Mouse (Mus musculus): ENCODE results near the gene Etfa. TPM values are rescaled to one million over a fixed set of nuclear protein-coding genes. Genes with fewer than 3 reads are reported as not detected.

The Etfa gene
- polyA plus RNA-seq, 1 experiment from 2014 or later = 175 TPM

GRCm38 (mm10) chr9:55535907-55536306, 23.9 kb upstream of the Etfa start:
- 16% methylated on average over 3 of the region's 3 CpGs for WGBS
- no peaks in the 10 kb centered on the region for H3K4me1 ChIP-seq (ENCODE audit: insufficient read depth, low read depth, low read length)
- no peaks in the 10 kb centered on the region for H3K36me3 ChIP-seq (ENCODE audit: insufficient read depth, low read length)
- peaks cover 28% of the 10 kb centered on the region for H3K27me3 ChIP-seq (replicated peaks; ENCODE audit: insufficient read depth, low read length)
- H3K4me2 ChIP-seq (replicated peaks; ENCODE audit: low read depth, low read length) = no peak overlapping the region
- H3K9me3 ChIP-seq (ENCODE audit: low read length) = no peaks in the 10 kb centered on the region
- no peak overlapping the region for H3K27ac ChIP-seq (ENCODE audit: low read length)
- DNase-seq (ENCODE audit: low spot score) (peak; percentile 70), ATAC-seq (0 out of 2 replicates have a peak, but pooled peaks have one; percentile 46)
- H3K4me3 ChIP-seq (ENCODE audit: low read depth, low read length) = no peak overlapping the region
- H3K9ac ChIP-seq (replicated peaks; ENCODE audit: low read depth) = no peak overlapping the region
- TF ChIP-seq CTCF (IDR thresholded peaks at IDR 0.05) (peak; percentile 87), EP300 (IDR thresholded peaks at IDR 0.05) (no peak)

- TF ChIP-seq EP300 (IDR thresholded peaks at IDR 0.05) (no peak), CTCF (IDR thresholded peaks at IDR 0.05) (peak; percentile 63)
- ATAC-seq (no peak), DNase-seq (ENCODE audit: low spot score) (no peak)
- no peak overlapping the region for H3K4me3 ChIP-seq (ENCODE audit: low read depth, low read length)
- H3K36me3 ChIP-seq (ENCODE audit: insufficient read depth, low read length) = no peaks in the 10 kb centered on the region
- H3K9ac ChIP-seq (replicated peaks; ENCODE audit: low read depth) = no peak overlapping the region
- H3K4me2 ChIP-seq (replicated peaks; ENCODE audit: low read depth, low read length) = no peak overlapping the region
- no peaks in the 10 kb centered on the region for H3K9me3 ChIP-seq (ENCODE audit: low read length)
- H3K27me3 ChIP-seq (replicated peaks; ENCODE audit: insufficient read depth, low read length) = no peaks in the 10 kb centered on the region
- H3K27ac ChIP-seq (ENCODE audit: low read length) = no peak overlapping the region
- 54% methylated on average over 4 of the region's 4 CpGs for whole genome bisulfite sequencing
- H3K4me1 ChIP-seq (ENCODE audit: insufficient read depth, low read depth, low read length) = no peaks in the 10 kb centered on the region
These were observed 13.7 kb upstream of the Etfa start for GRCm38 (mm10) chr9:55525716-55526115.

GRCm38 (mm10) chr9:55511521-55511993, 486 bp downstream of the Etfa start:
- H3K4me2 ChIP-seq (replicated peaks; ENCODE audit: low read depth, low read length) = peak overlapping the region; percentile 81
- peaks cover 3% of the 10 kb centered on the region; the same call in 1 of the 2 replicates for H3K4me1 ChIP-seq (ENCODE audit: insufficient read depth, low read depth, low read length)
- no peak for TF ChIP-seq CTCF (IDR thresholded peaks at IDR 0.05)
- TF ChIP-seq EP300 (IDR thresholded peaks at IDR 0.05) = no peak
- H3K27me3 ChIP-seq (replicated peaks; ENCODE audit: insufficient read depth, low read length) = no peaks in the 10 kb centered on the region
- no peaks in the 10 kb centered on the region for H3K36me3 ChIP-seq (ENCODE audit: insufficient read depth, low read length)
- H3K9ac ChIP-seq (replicated peaks; ENCODE audit: low read depth) = peak overlapping the region; percentile 91
- DNase-seq (ENCODE audit: low spot score) = peak; percentile 77
- H3K27ac ChIP-seq (ENCODE audit: low read length) = peak overlapping the region; percentile 95
- peak overlapping the region; percentile 85 for H3K4me3 ChIP-seq (ENCODE audit: low read depth, low read length)
- under 1% methylated on average over 30 of the region's 32 CpGs for WGBS
- ATAC-seq = peak; percentile 75
- H3K9me3 ChIP-seq (ENCODE audit: low read length) = no peaks in the 10 kb centered on the region

GRCm38 (mm10) chr9:55510651-55511235, 1.3 kb downstream of the Etfa start:
- H3K9ac ChIP-seq (replicated peaks; ENCODE audit: low read depth) = no peak overlapping the region

GRCm38 (mm10) chr9:55509731-55510130, 2.3 kb downstream of the Etfa start:
- WGBS = 53% methylated on average over 1 of the region's 1 CpGs
- Histone ChIP-seq H3K9ac (replicated peaks; ENCODE audit: low read depth) (no peak overlapping the region), H3K4me1 (ENCODE audit: insufficient read depth, low read depth, low read length) (peaks cover 3% of the 10 kb centered on the region; the same call in 1 of the 2 replicates), H3K36me3 (ENCODE audit: insufficient read depth, low read length) (no peaks in the 10 kb centered on the region), H3K27me3 (replicated peaks; ENCODE audit: insufficient read depth, low read length) (no peaks in the 10 kb centered on the region), H3K9me3 (ENCODE audit: low read length) (no peaks in the 10 kb centered on the region), H3K4me2 (replicated peaks; ENCODE audit: low read depth, low read length) (no peak overlapping the region), H3K27ac (ENCODE audit: low read length) (no peak overlapping the region), H3K4me3 (ENCODE audit: low read depth, low read length) (no peak overlapping the region)
- DNase-seq (ENCODE audit: low spot score) (peak; percentile 14), ATAC-seq (no peak)
- TF ChIP-seq CTCF (IDR thresholded peaks at IDR 0.05) (no peak), EP300 (IDR thresholded peaks at IDR 0.05) (no peak)

More at GRCm38 (mm10) chr9:55510651-55511235, 1.3 kb downstream of the Etfa start:
- no peaks in the 10 kb centered on the region for H3K36me3 ChIP-seq (ENCODE audit: insufficient read depth, low read length)
- DNase-seq (ENCODE audit: low spot score) (no peak), ATAC-seq (no peak)
- WGBS = 76% methylated on average over 10 of the region's 10 CpGs
- no peaks in the 10 kb centered on the region for H3K9me3 ChIP-seq (ENCODE audit: low read length)
- no peak for TF ChIP-seq CTCF (IDR thresholded peaks at IDR 0.05)
- TF ChIP-seq EP300 (IDR thresholded peaks at IDR 0.05) = no peak
- H3K4me3 ChIP-seq (ENCODE audit: low read depth, low read length) = 0 out of 2 replicates have a peak overlapping the region, but pooled peaks have one; percentile 85
- peak overlapping the region; percentile 81 for H3K4me2 ChIP-seq (replicated peaks; ENCODE audit: low read depth, low read length)
- H3K27me3 ChIP-seq (replicated peaks; ENCODE audit: insufficient read depth, low read length) = no peaks in the 10 kb centered on the region
- peaks cover 3% of the 10 kb centered on the region; the same call in 1 of the 2 replicates for H3K4me1 ChIP-seq (ENCODE audit: insufficient read depth, low read depth, low read length)
- peak overlapping the region; percentile 95; the same call in 1 of the 2 replicates for H3K27ac ChIP-seq (ENCODE audit: low read length)

- Histone ChIP-seq H3K4me3 (ENCODE audit: low read depth, low read length) (no peak overlapping the region), H3K36me3 (ENCODE audit: insufficient read depth, low read length) (no peaks in the 10 kb centered on the region), H3K27me3 (replicated peaks; ENCODE audit: insufficient read depth, low read length) (no peaks in the 10 kb centered on the region), H3K9me3 (ENCODE audit: low read length) (no peaks in the 10 kb centered on the region), H3K4me1 (ENCODE audit: insufficient read depth, low read depth, low read length) (peaks cover 3% of the 10 kb centered on the region; the same call in 1 of the 2 replicates), H3K9ac (replicated peaks; ENCODE audit: low read depth) (no peak overlapping the region), H3K4me2 (replicated peaks; ENCODE audit: low read depth, low read length) (no peak overlapping the region), H3K27ac (ENCODE audit: low read length) (no peak overlapping the region)
- DNase-seq (ENCODE audit: low spot score) (peak; percentile 22), ATAC-seq (no peak)
- 62% methylated on average over 4 of the region's 4 CpGs for WGBS
- TF ChIP-seq EP300 (IDR thresholded peaks at IDR 0.05) = no peak
- TF ChIP-seq CTCF (IDR thresholded peaks at IDR 0.05) = no peak
These were observed 3.3 kb downstream of the Etfa start for GRCm38 (mm10) chr9:55508701-55509100.
